Mouse (Mus musculus): ENCODE measurements around the gene Sec16b.

DNA sequence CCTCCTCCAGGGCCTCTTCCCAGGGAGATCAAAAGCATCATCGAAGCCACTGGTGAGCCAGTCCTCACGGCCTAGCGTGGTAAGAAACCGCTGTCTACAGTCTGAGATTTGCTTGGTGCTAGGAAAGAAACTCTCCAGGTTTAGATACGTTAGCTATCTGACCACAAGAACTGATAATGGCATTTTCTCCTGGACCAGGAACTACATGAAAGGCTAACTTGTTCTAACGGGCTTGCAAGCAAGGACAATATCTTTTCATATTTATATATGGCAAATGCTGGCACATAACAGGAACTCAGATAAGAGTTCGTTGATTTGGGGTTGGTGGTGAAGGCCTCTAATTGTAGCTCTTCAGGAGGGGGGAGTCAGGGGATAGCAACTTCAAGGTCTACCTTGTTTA lies 18.2 kb downstream of the Sec16b start:
- TF ChIP-seq CTCF (IDR thresholded peaks at IDR 0.05; ENCODE audit: borderline replicate concordance, control insufficient read depth, extremely low read depth, insufficient read depth, low read length, poor library complexity) (no peak), POLR2A (IDR thresholded peaks at IDR 0.05; ENCODE audit: control insufficient read depth, extremely low read depth, insufficient read depth, low read length, poor library complexity) (no peak)
